Comparison of ENCODE assay signal across 10 mouse cellular contexts in the genomic region with DNA sequence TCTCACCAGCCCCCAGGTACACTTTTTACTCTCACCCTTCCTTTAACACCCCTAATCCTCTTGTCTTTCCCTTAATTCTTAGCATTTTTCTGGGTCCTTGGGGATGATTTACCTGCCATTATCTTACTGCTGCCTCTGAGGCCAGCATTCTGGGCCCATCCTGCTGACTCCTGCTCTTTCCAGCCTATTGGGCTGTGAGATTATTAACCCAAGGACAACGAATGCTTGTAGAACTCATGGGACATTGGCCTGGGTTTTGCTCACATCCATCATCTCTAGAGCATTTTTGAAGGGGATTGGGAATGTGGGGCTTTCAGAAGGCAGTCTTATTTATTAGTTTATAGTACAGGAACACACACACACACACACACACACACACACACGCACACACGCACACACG.
"Had no signal": no experiment of that assay in that cellular context is flagged by ENCODE, and none has a peak within 500 bp of the region (broad histone marks: within the 10 kb centered on the region; RNA-seq: fewer than 3 reads in every experiment).

No protein-coding gene starts in this region.

- H3K9ac ChIP-seq: liver, embryonic 15.5 days; midbrain, embryonic 13.5 days had no signal

- H3K4me3 ChIP-seq: limb, embryonic 10.5 days; liver, embryonic 15.5 days; midbrain, embryonic 13.5 days had no signal

- H3K9me3 ChIP-seq: limb, embryonic 10.5 days; liver, embryonic 15.5 days; midbrain, embryonic 13.5 days had no signal

- H3K27ac ChIP-seq: limb, embryonic 10.5 days; liver, embryonic 15.5 days; midbrain, embryonic 13.5 days; stomach, postnatal 0 days had no signal

- H3K4me2 ChIP-seq: liver, embryonic 11.5 days; liver, embryonic 15.5 days; midbrain, embryonic 13.5 days had no signal

- ATAC-seq: intestine, embryonic 16.5 days; lung, postnatal 0 days; midbrain, embryonic 13.5 days had no signal

- DNase-seq: lung, adult 2 months; lung, postnatal 36 days; thymus, postnatal 4 days had no signal

- H3K36me3 ChIP-seq: limb, embryonic 10.5 days; liver, embryonic 15.5 days; midbrain, embryonic 13.5 days had no signal

- H3K27me3 ChIP-seq: liver, embryonic 15.5 days; midbrain, embryonic 13.5 days had no signal
